23 mouse cellular contexts compared by ENCODE assay signal in genomic region chr1:80202314-80202713, GRCm38 (mm10). TPM values are rescaled to one million over a fixed set of nuclear protein-coding genes. Genes with fewer than 3 reads are reported as not detected.
DNase-seq lines count a peak whose midpoint lies in the region; ATAC-seq and TF ChIP-seq lines count a peak whose summit lies in the region.
"Had no signal": no experiment of that assay in that cellular context is flagged by ENCODE, and none has a peak within 500 bp of the region (broad histone marks: within the 10 kb centered on the region; RNA-seq: fewer than 3 reads in every experiment).

No protein-coding gene starts in this region.

- TF ChIP-seq CTCF in MEL (IDR thresholded peaks at IDR 0.05 in 2 of 3, conservative IDR thresholded peaks at IDR 0.05 in 1 of 3; ENCODE audit: control insufficient read depth in 1 of 3, insufficient read depth in 1 of 3, low read depth in 2 of 3, low read length in 3 of 3, poor library complexity in 1 of 3, severe bottlenecking in 1 of 3): no peak

- no peaks in the 10 kb centered on the region for H3K79me2 ChIP-seq in MEL (ENCODE audit: control insufficient read depth, insufficient read depth, low read length, poor library complexity)

- no peaks in the 10 kb centered on the region for H3K36me3 ChIP-seq in MEL (ENCODE audit: control insufficient read depth in 1 of 2, insufficient read depth in 2 of 2, low read length in 2 of 2)
- H3K36me3 ChIP-seq: embryonic facial prominence, embryonic 10.5 days; embryonic facial prominence, embryonic 12.5 days; forebrain, embryonic 15.5 days; G1E had no signal

- no peak overlapping the region for H3K4me3 ChIP-seq in MEL (ENCODE audit: control insufficient read depth in 1 of 2, insufficient read depth in 1 of 2, low read depth in 2 of 2, low read length in 2 of 2)
- H3K4me3 ChIP-seq: embryonic facial prominence, embryonic 10.5 days; embryonic facial prominence, embryonic 12.5 days; forebrain, embryonic 13.5 days; forebrain, embryonic 15.5 days had no signal

- no peaks in the 10 kb centered on the region; the same call in 1 of the 2 replicates for H3K9me3 ChIP-seq in MEL (replicated peaks; ENCODE audit: insufficient read depth, low read length)
- H3K9me3 ChIP-seq: embryonic facial prominence, embryonic 10.5 days; embryonic facial prominence, embryonic 12.5 days; forebrain, embryonic 13.5 days; forebrain, embryonic 15.5 days; G1E had no signal

- no peak overlapping the region for H3K27ac ChIP-seq in MEL (ENCODE audit: control insufficient read depth, low read depth, low read length)
- H3K27ac ChIP-seq: embryonic facial prominence, embryonic 10.5 days; embryonic facial prominence, embryonic 12.5 days; forebrain, embryonic 13.5 days; forebrain, embryonic 15.5 days had no signal

- DNase-seq in A20 (ENCODE audit: low read depth, low spot score) (peak; percentile 55), MEL (ENCODE audit: low read depth, low spot score) (peak; percentile 14), adipocyte (ENCODE audit: low spot score) (no peak)
- DNase-seq in adrenal gland, adult 8-10 months: no peak
- no peak for DNase-seq in layer of hippocampus, adult 11-12 months (ENCODE audit: low spot score)
- DNase-seq: adrenal gland, adult 2 months; adrenal gland, postnatal 14 days; cerebellum, adult 11 months; cerebellum, adult 2 months; cerebellum, adult 9-10 months; cerebellum, postnatal 10 days; cerebellum, postnatal 36 days; forebrain, postnatal 0 days had no signal

- no peak for TF ChIP-seq EP300 in MEL (IDR thresholded peaks at IDR 0.05; ENCODE audit: low read depth in 1 of 2, low read length in 2 of 2)

- peak; percentile 47; the same call in 1 of the 2 replicates for ATAC-seq in common myeloid progenitor, adult 5-6 weeks (replicated peaks; ENCODE audit: low read depth, poor library complexity, severe bottlenecking)
- peak; percentile 39 for ATAC-seq in megakaryocyte progenitor cell, adult 5-6 weeks (replicated peaks; ENCODE audit: poor library complexity)
- ATAC-seq: activated CD4-positive, CD25-positive, alpha-beta regulatory T cell, adult 4 months; forebrain, embryonic 13.5 days; forebrain, embryonic 15.5 days; forebrain, postnatal 0 days; Patski had no signal

- no peak for TF ChIP-seq RAD21 in MEL (IDR thresholded peaks at IDR 0.05; ENCODE audit: low read depth, low read length)

- H3K4me1 ChIP-seq in MEL (ENCODE audit: control insufficient read depth in 1 of 2, insufficient read depth in 2 of 2, low read length in 2 of 2): no peaks in the 10 kb centered on the region
- H3K4me1 ChIP-seq: embryonic facial prominence, embryonic 10.5 days; embryonic facial prominence, embryonic 12.5 days; forebrain, embryonic 13.5 days; forebrain, embryonic 15.5 days had no signal

- no peak for TF ChIP-seq POLR2A in MEL (IDR thresholded peaks at IDR 0.05; ENCODE audit: control insufficient read depth in 1 of 2, insufficient read depth in 1 of 2, low read depth in 1 of 2, low read length in 2 of 2, poor library complexity in 1 of 2)

- peaks cover 0 to 1% of the 10 kb centered on the region in 2 experiments; a peak in 1 of 4 replicates for H3K27me3 ChIP-seq in MEL (ENCODE audit: control insufficient read depth in 1 of 2, insufficient read depth in 2 of 2, low read length in 2 of 2)
- H3K27me3 ChIP-seq: embryonic facial prominence, embryonic 12.5 days; forebrain, embryonic 13.5 days; forebrain, embryonic 15.5 days had no signal

- no peak overlapping the region for H3K9ac ChIP-seq in MEL (ENCODE audit: control insufficient read depth, low read depth, low read length, poor library complexity, severe bottlenecking)
- H3K9ac ChIP-seq: embryonic facial prominence, embryonic 12.5 days; forebrain, embryonic 13.5 days; forebrain, embryonic 15.5 days; forebrain, postnatal 0 days had no signal

TF ChIP-seq in MEL, 35 proteins besides CTCF, POLR2A, EP300 and RAD21:
- no peak for TF ChIP-seq E2F4 (IDR thresholded peaks at IDR 0.05; ENCODE audit: borderline replicate concordance, low read depth, low read length)
- TF ChIP-seq ZMIZ1 (IDR thresholded peaks at IDR 0.05; ENCODE audit: low read depth, low read length): no peak
- no peak for TF ChIP-seq MAZ (IDR thresholded peaks at IDR 0.05; ENCODE audit: low read depth, low read length)

RNA-seq across cellular contexts. Expression of gene Fam124b, which starts 16.0 kb away (rescaled TPM):
- total RNA-seq in MEL (2012; rRNA removed): not detected in 2 replicates
- polyA plus RNA-seq in MEL (2012; ENCODE audit: insufficient read depth in 1 of 2, insufficient read length in 2 of 2, low read depth in 1 of 2, low replicate concordance in 2 of 2, missing spikeins in 1 of 2): not detected
- not detected in 2 replicates for total RNA-seq in common myeloid progenitor, adult 5-6 weeks (2017)
- total RNA-seq in megakaryocyte progenitor cell, adult 5-6 weeks (2015): not detected in 2 replicates
- not detected in 2 replicates for total RNA-seq in megakaryocyte progenitor cell, adult 5-6 weeks (2017)
- under 1 TPM; 0.11 to 0.15 (median 0.14) TPM for total RNA-seq in adrenal gland, adult 8-10 months (2022)
- polyA plus RNA-seq: cortical plate, adult 2 months; G1E; Patski had no signal

Comparison
In these comparisons a context has a peak if more than half of its experiments do, and no peak if none do; other contexts are left out.
1. DNase-seq: peak in A20 (single experiment) and MEL (single experiment); none in adrenal gland, adult 8-10 months (single experiment), layer of hippocampus, adult 11-12 months (single experiment) and adipocyte (single experiment).